Mouse (Mus musculus) olfactory bulb, adult 2 months (tissue): ENCODE data around the gene Ctsf. TPM values are rescaled to one million over a fixed set of nuclear protein-coding genes. Genes with fewer than 3 reads are reported as not detected.
"Not testable (repeated sequence)": the region's sequence is repeated elsewhere in the genome, so short reads cannot be mapped to it uniquely, and the experiment has no call there.

Experiments used
- H3K27ac ChIP-seq: fragments of 200-500 bp; 2 replicates; pipeline ENCODE4 v1.5.1; 2012; ENCODE audit warnings: low read depth, low read length; ENCODE audit not compliant: insufficient read depth
- H3K4me1 ChIP-seq: fragments of 200-500 bp; 2 replicates; pipeline ENCODE4 v1.6.1; 2012; ENCODE audit warnings: low read length; ENCODE audit not compliant: control insufficient read depth, insufficient read depth
- H3K4me3 ChIP-seq: fragments of 200-500 bp; 2 replicates; pipeline ENCODE4 v1.5.1; 2012; ENCODE audit warnings: mild to moderate bottlenecking, low read depth, low read length, moderate library complexity; ENCODE audit not compliant: insufficient read depth
- CTCF ChIP-seq: fragments of 200-500 bp; IDR thresholded peaks from 2 replicates; pipeline ENCODE4 v1.5.1; 2012; ENCODE audit warnings: low read depth, mild to moderate bottlenecking, low read length, moderate library complexity; ENCODE audit not compliant: insufficient read depth
- POLR2A ChIP-seq: fragments of 200-500 bp; IDR thresholded peaks from 2 replicates; pipeline ENCODE4 v1.6.1; 2012; ENCODE audit warnings: mild to moderate bottlenecking, low read depth, low read length, moderate library complexity; ENCODE audit not compliant: insufficient read depth
- WGBS: fragments of 180-500 bp; shearing (Covaris S2); methylation state at CpG from one replicate; pipeline ENCODE4 v1.1.7; 2018; 5-methylcytosine and 5-hydroxymethylcytosine counted together
- polyA plus RNA-seq: library from polyadenylated mRNA; stranded (reverse); fragments of >200 nt; gene quantifications from 2 replicates; pipeline ENCODE4 v1.2.4, GENCODE M21; 2012; ENCODE audit warnings: low replicate concordance; ENCODE audit not compliant: missing spikeins, insufficient read depth, insufficient read length

Ctsf gene
- polyA plus RNA-seq, 1 experiment: not detected

DNA sequence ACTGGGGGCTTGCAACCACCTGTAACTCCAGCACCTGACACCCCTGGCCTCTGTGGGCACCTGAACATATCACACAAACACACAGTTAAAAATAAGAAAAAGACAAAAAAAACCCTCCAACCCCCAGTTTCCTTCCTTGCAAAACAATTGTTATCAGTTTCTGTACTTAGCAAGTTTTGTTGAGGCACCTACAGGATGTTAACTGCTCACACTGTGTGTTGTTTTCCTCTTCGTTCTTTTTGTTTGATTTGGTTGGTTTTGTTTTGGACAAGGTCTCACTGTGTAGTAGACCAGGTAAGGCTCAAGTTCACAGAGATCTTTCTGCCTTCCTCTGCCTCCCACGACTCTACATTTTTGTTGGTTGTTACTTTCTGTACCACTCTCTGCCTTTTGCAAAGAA, 12.3 kb upstream of the Ctsf start:
- 74% methylated on average over 2 of the region's 2 CpGs for WGBS
- peaks cover 6% of the 10 kb centered on the region; the same call in 1 of the 2 replicates for H3K4me1 ChIP-seq
- no peak overlapping the region for H3K4me3 ChIP-seq
- H3K27ac ChIP-seq: no peak overlapping the region
- no peak for TF ChIP-seq CTCF
- TF ChIP-seq POLR2A: no peak

DNA sequence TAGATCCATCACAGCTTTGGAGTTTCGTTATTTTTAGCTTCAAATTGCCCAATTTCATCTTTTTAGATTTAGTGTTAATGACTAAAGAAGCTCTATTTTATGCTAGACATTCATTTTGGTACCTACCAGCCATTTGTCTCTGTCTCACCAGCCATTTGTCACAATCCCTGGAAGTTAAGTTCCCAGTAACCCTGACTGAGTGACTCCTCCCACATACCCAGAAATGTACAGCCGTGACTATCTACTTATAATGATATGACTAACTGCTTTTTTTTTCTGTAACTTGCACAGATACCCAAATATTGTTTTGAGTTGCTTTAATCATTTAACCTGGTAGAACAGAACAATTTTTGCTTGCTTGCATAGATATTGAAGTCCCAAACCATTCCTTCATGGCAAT, 9.1 kb upstream of the Ctsf start:
- Histone ChIP-seq H3K27ac (no peak overlapping the region), H3K4me1 (no peaks in the 10 kb centered on the region), H3K4me3 (no peak overlapping the region)
- WGBS: 84% methylated on average over 2 of the region's 2 CpGs
- TF ChIP-seq CTCF (no peak), POLR2A (no peak)

DNA sequence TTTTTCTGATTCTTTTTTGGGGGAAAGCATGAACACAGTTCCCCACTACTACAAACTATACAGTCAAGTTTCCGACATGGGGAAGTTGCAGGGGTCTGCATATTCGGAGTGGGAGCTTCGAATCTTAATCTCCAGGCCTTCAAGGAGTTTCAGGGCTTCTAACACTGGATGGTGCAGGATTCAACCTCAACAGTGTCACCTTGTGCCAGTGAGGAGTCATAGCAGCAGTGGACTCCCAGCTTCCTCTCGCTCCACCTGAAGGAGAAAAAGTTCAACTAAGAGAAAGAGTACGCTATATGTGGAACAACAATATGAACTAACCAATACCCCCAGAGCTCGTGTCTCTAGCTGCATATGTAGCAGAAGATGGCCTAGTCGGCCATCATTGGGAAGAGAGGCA, 7.4 kb upstream of the Ctsf start:
- H3K27ac ChIP-seq: no peak overlapping the region
- WGBS: 31% methylated on average over 7 of the region's 7 CpGs
- H3K4me1 ChIP-seq: no peaks in the 10 kb centered on the region
- H3K4me3 ChIP-seq: no peak overlapping the region
- no peak for TF ChIP-seq POLR2A
- TF ChIP-seq CTCF: no peak

DNA sequence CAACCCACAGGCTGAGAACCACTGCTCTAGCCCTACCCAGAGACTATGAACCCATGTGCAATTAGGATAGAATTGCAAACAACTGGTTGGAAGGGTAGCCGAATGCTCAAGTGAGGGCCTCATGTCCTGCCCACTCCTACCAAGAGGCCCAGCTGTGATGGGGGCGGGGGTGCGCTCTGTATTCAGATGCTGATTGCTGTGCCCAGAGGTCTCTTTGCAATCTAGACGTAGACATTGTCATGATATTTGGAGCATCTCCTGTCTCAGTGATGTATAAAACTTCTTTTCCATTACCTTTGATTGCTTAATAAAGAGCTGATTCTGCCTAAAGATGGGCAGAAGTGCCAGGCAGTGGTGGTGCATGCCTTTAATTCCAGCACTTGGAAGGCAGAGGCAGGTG, 5.1 kb upstream of the Ctsf start:
- Histone ChIP-seq H3K4me3 (no peak overlapping the region), H3K27ac (no peak overlapping the region), H3K4me1 (no peaks in the 10 kb centered on the region)
- no peak for TF ChIP-seq CTCF
- TF ChIP-seq POLR2A: no peak
- WGBS: 63% methylated on average over 4 of the region's 4 CpGs

DNA sequence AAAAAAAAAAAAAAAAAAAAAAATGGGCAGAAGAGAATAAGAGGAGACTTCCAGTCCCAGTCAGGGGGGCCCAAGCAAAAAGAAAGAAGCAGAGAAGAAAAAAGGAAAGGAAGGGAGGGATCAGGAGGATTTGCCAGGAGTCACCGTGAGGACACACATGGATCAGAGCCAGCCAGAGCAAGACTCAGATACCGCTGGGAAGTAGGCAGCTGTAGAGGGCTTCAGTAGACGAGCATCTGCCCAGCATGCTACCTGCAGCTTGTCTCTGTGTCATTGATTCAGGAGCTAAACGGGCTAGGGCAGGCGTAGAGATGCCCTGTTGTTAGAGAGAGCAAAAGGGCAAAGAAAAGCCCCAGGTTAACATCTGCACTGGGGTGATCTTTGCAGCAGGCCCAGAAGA, 4.6 kb upstream of the Ctsf start:
- Histone ChIP-seq H3K4me1 (no peaks in the 10 kb centered on the region), H3K4me3 (no peak overlapping the region), H3K27ac (no peak overlapping the region)
- WGBS: 45% methylated on average over 5 of the region's 5 CpGs
- TF ChIP-seq CTCF (no peak), POLR2A (no peak)

DNA sequence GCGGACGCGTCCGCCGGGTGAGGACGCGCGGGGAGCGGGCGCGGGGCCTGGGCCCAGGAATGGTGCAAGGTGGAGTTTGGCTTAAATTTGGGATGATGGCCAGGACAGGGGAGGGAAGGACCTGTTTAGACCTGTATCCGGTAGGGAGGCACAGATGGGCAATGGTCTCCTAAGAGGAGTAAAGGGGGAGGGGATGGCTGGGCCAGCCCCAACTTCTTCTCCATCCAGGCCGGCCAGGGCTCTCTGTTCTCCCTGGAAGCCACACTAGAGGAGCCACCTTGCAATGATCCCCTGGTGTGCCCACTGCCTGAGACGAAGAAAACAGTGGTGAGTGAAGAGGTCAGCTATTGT, 515 bp downstream of the Ctsf start:
- peak overlapping the region; percentile 67 for H3K4me3 ChIP-seq
- TF ChIP-seq CTCF (no peak), POLR2A (no peak)
- WGBS: 2% methylated on average over 14 of the region's 14 CpGs
- H3K27ac ChIP-seq: peak overlapping the region; percentile 27
- H3K4me1 ChIP-seq: peaks cover 17% of the 10 kb centered on the region

DNA sequence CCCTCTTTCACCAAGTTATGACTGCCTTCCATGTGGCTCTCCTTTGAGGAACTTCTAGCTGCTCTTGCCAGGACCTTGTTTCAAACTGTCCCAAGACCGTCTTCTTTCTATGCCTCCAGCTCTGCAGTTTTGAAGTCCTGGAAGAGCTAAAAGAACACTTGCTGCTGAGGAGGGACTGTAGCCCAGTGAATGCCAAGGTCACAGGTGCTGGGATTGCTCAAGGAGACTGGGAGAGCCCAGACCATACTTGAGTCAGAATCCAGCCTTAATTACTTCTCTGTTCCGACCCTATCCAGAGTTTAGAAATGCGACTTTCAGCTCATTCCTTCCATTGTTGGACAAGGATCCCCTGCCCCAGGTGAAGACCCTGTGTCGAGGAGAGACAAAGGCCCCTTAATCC, 1.0 kb downstream of the Ctsf start:
- Histone ChIP-seq H3K27ac (no peak overlapping the region), H3K4me3 (peak overlapping the region; percentile 67), H3K4me1 (peaks cover 17% of the 10 kb centered on the region)
- WGBS: 55% methylated on average over 4 of the region's 4 CpGs
- TF ChIP-seq POLR2A: no peak
- no peak for TF ChIP-seq CTCF

DNA sequence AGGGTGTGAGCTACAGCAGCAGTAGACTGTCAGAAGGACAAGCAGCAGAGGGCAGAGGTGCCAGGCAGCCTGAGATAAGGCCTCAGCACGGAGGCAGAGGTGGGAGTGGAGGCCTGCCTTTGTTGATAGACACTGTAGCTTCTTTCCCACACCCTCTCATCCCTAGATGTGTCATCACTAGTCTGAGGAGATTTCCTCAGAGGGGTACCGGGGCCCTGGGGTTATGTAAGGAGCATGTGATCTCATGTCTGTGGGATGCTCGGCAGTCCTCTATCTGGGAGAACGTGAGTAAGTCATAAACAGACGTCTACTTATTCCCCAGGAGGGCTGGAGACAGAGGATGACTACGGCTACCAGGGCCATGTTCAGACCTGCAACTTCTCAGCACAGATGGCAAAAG, 4.2 kb downstream of the Ctsf start:
- H3K4me1 ChIP-seq: peaks cover 17% of the 10 kb centered on the region
- TF ChIP-seq POLR2A: no peak
- no peak overlapping the region for H3K27ac ChIP-seq
- WGBS: 63% methylated on average over 6 of the region's 6 CpGs
- H3K4me3 ChIP-seq: no peak overlapping the region

DNA sequence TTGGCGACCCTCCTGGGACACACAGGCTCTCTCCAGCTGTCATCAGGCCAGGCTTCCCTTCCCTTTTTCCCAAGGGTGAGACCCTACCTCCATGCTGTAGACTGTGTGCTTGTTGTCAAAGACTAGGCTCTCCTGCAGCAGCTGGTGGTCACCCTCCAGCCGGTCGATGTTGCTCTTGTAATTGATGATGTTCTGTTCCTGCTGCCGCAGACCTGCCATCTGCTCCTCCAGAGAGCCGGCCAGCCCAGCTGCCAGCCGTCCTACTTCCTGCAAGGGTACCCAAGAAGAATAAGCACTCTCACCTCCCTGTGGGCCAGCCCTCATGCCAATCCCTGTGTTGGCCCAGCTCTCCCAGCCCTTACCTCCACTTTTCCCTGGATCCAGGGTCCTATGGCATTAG, 8.1 kb downstream of the Ctsf start:
- Histone ChIP-seq H3K4me3 (no peak overlapping the region), H3K27ac (no peak overlapping the region), H3K4me1 (peaks cover 12% of the 10 kb centered on the region)
- no peak for TF ChIP-seq CTCF
- no peak for TF ChIP-seq POLR2A
- WGBS: 78% methylated on average over 6 of the region's 6 CpGs

DNA sequence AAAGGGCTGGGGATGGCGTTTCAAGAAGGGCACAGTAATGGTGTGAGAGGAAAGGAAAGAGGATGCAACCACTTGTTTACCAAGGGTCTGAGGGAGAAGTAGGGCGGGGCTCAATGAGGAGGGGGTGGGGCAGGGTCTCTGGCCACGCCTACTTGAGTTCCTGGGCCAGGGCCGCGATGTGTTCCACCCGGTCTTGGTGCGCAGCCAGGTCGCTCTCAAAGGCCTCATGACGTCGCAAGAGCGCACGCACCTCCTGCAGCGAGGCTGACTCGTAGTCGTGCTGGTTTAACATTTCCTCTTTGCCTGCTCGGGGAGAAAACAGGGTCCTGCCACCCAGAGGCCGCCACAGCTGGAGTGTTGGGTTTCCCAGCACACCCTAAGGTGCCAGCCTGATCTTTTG, 10.2 kb downstream of the Ctsf start:
- H3K4me3 ChIP-seq: no peak overlapping the region
- WGBS: 7% methylated on average over 17 of the region's 17 CpGs
- TF ChIP-seq POLR2A (no peak), CTCF (no peak)
- H3K27ac ChIP-seq: no peak overlapping the region
- peaks cover 6% of the 10 kb centered on the region for H3K4me1 ChIP-seq

DNA sequence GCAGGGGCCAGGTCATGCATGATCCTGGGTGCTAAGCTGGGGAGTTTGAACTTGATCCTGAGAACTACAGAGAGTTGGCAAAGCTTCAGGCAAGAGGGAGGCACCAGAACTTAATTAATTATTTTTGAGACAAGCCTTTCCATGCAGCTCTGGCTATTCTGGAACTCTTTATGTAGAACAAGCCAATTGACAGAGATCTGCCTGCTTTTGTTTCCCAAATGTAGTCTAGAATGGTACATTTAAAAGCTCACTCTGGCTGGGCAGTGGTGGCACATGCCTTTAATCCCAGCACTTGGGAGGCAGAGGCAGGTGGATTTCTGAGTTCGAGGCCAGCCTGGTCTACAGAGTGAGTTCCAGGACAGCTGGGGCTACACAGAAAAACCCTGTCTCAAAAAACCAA, 19.7 kb downstream of the Ctsf start:
- not testable (repeated sequence) for H3K4me3 ChIP-seq, H3K27ac ChIP-seq
- H3K4me1 ChIP-seq: peaks cover 10% of the 10 kb centered on the region
- 83% methylated on average over 1 of the region's 1 CpGs for WGBS
